Mouse (Mus musculus) ES-E14 (cell line): ENCODE measurements around the gene R3hdm2.

ENCODE experiments used
- CHD2 ChIP-seq: IDR thresholded peaks from 2 replicates; pipeline ENCODE4 v1.6.1; 2014; ENCODE audit warnings: mild to moderate bottlenecking, low read depth, low read length, inconsistent platforms
- HCFC1 ChIP-seq: IDR thresholded peaks from 2 replicates; pipeline ENCODE4 v1.6.1; 2012; ENCODE audit warnings: low read length, inconsistent platforms, borderline replicate concordance; ENCODE audit not compliant: insufficient read depth
- MAFK ChIP-seq: IDR thresholded peaks from 2 replicates; pipeline ENCODE4 v1.6.1; 2014; ENCODE audit warnings: mild to moderate bottlenecking, low read depth, low read length, inconsistent platforms; ENCODE audit not compliant: insufficient read depth
- ZC3H11A ChIP-seq: IDR thresholded peaks from 2 replicates; pipeline ENCODE4 v1.6.1; 2012; ENCODE audit warnings: low read depth, mild to moderate bottlenecking, inconsistent platforms, low read length, borderline replicate concordance
- ZNF384 ChIP-seq: IDR thresholded peaks from 2 replicates; pipeline ENCODE4 v1.6.1; 2012; ENCODE audit warnings: low read depth, low read length, inconsistent platforms

- TF ChIP-seq ZNF384, result no peak
- no peak for TF ChIP-seq HCFC1
- TF ChIP-seq MAFK, result no peak
- no peak for TF ChIP-seq CHD2
- no peak for TF ChIP-seq ZC3H11A
Measured at GRCm38 (mm10) chr10:127510895-127511617, 130.9 kb downstream of the R3hdm2 start.
